Mouse (Mus musculus) frontal cortex, postnatal 10 days (tissue): ENCODE measurements around the gene Zfp651.

ENCODE experiments used
- DNase-seq, 2 experiments: peaks; one replicate each; pipeline ENCODE4 v3.0.0; 2022; ENCODE audit warnings: low spot score in 2 of 2, mixed read lengths in 1 of 2

The Zfp651 gene

GRCm38 (mm10) chr9:121759091-121760081, at the start of gene Zfp651:
TSS of gene Zfp651 (plus strand) at chr9:121759330.
- peak in 1 of 2 experiments; percentile 78 for DNase-seq

GRCm38 (mm10) chr9:121709898-121710583, 49.1 kb upstream of the Zfp651 start, which contains the start of gene Ss18l2:
TSS of gene Ss18l2 (plus strand) at chr9:121710329.
- DNase-seq: peak; percentile 97

GRCm38 (mm10) chr9:121710584-121710975, 48.5 kb upstream of the Zfp651 start:
- no peak for DNase-seq

- no peak for DNase-seq
Observed at GRCm38 (mm10) chr9:121717048-121717447, 42.1 kb upstream of the Zfp651 start.

GRCm38 (mm10) chr9:121718070-121718705, 40.9 kb upstream of the Zfp651 start:
- no peak for DNase-seq

GRCm38 (mm10) chr9:121718792-121719318, 40.3 kb upstream of the Zfp651 start, which contains the start of gene Nktr:
TSS of gene Nktr (plus strand) at chr9:121719169.
- peak; percentile 97 to 98 for DNase-seq

GRCm38 (mm10) chr9:121719347-121720331, 39.5 kb upstream of the Zfp651 start:
- DNase-seq: no peak

- no peak for DNase-seq
Observed at GRCm38 (mm10) chr9:121740490-121740889, 18.6 kb upstream of the Zfp651 start.

GRCm38 (mm10) chr9:121741168-121741567, 18.0 kb upstream of the Zfp651 start:
- no peak for DNase-seq

- DNase-seq: no peak
Observed at GRCm38 (mm10) chr9:121744051-121744450, 15.1 kb upstream of the Zfp651 start.

GRCm38 (mm10) chr9:121752774-121753173, 6.4 kb upstream of the Zfp651 start:
- no peak for DNase-seq

- DNase-seq: no peak
Observed at GRCm38 (mm10) chr9:121754624-121755023, 4.5 kb upstream of the Zfp651 start.

GRCm38 (mm10) chr9:121756785-121757184, 2.3 kb upstream of the Zfp651 start:
- DNase-seq: no peak

GRCm38 (mm10) chr9:121757432-121757831, 1.7 kb upstream of the Zfp651 start:
- no peak for DNase-seq

- no peak for DNase-seq
Observed at GRCm38 (mm10) chr9:121757835-121758814, 1.0 kb upstream of the Zfp651 start.

GRCm38 (mm10) chr9:121760271-121761090, 1.4 kb downstream of the Zfp651 start:
- peak in 1 of 2 experiments; percentile 65 for DNase-seq

GRCm38 (mm10) chr9:121761091-121761665, 2.0 kb downstream of the Zfp651 start:
- DNase-seq: peak in 1 of 2 experiments; percentile 5

- no peak for DNase-seq
Observed at GRCm38 (mm10) chr9:121761787-121762186, 2.7 kb downstream of the Zfp651 start.
